Mouse (Mus musculus): ENCODE measurements around the gene Jph4. TPM values are rescaled to one million over a fixed set of nuclear protein-coding genes. Genes with fewer than 3 reads are reported as not detected.

Jph4 gene
- polyA plus RNA-seq, 1 experiment from 2014 or later, result not detected

- peaks cover 63% of the 10 kb centered on the region for H3K27me3 ChIP-seq (ENCODE audit: control insufficient read depth, insufficient read depth, low read depth, low read length)
- no peak overlapping the region for H3K4me2 ChIP-seq (ENCODE audit: low read depth, low read length)
- H3K27ac ChIP-seq (ENCODE audit: low read length), result no peak overlapping the region
- H3K9me3 ChIP-seq (replicated peaks; ENCODE audit: control insufficient read depth, low read length), result no peaks in the 10 kb centered on the region
- H3K4me3 ChIP-seq (ENCODE audit: low read depth, low read length), result no peak overlapping the region
- H3K4me1 ChIP-seq (ENCODE audit: control insufficient read depth, low read depth, low read length), result peaks cover 5% of the 10 kb centered on the region
- no peak for ATAC-seq (ENCODE audit: low read depth)
- no peaks in the 10 kb centered on the region for H3K36me3 ChIP-seq (ENCODE audit: control insufficient read depth, insufficient read depth)
- WGBS (ENCODE audit: insufficient replicate concordance), result 49% methylated on average over 2 of the region's 2 CpGs
- H3K9ac ChIP-seq (ENCODE audit: low read depth, low read length), result no peak overlapping the region
These were observed 5.0 kb downstream of the Jph4 start for GRCm38 (mm10) chr14:55111720-55112119.

- H3K27me3 ChIP-seq (ENCODE audit: control insufficient read depth, insufficient read depth, low read depth, low read length), result peaks cover 47% of the 10 kb centered on the region
- H3K4me2 ChIP-seq (ENCODE audit: low read depth, low read length), result no peak overlapping the region
- ATAC-seq (ENCODE audit: low read depth), result no peak
- H3K4me3 ChIP-seq (ENCODE audit: low read depth, low read length), result no peak overlapping the region
- WGBS (ENCODE audit: insufficient replicate concordance), result 27% methylated on average over 9 of the region's 9 CpGs
- H3K9me3 ChIP-seq (replicated peaks; ENCODE audit: control insufficient read depth, low read length), result no peaks in the 10 kb centered on the region
- no peaks in the 10 kb centered on the region for H3K36me3 ChIP-seq (ENCODE audit: control insufficient read depth, insufficient read depth)
- no peak overlapping the region for H3K27ac ChIP-seq (ENCODE audit: low read length)
- no peak overlapping the region for H3K9ac ChIP-seq (ENCODE audit: low read depth, low read length)
- peaks cover 17% of the 10 kb centered on the region for H3K4me1 ChIP-seq (ENCODE audit: control insufficient read depth, low read depth, low read length)
These were observed 6.7 kb downstream of the Jph4 start for GRCm38 (mm10) chr14:55110076-55110475.

- Histone ChIP-seq H3K27ac (ENCODE audit: low read length) (no peak overlapping the region), H3K4me3 (ENCODE audit: low read depth, low read length) (no peak overlapping the region), H3K9ac (ENCODE audit: low read depth, low read length) (no peak overlapping the region), H3K36me3 (ENCODE audit: control insufficient read depth, insufficient read depth) (no peaks in the 10 kb centered on the region), H3K4me1 (ENCODE audit: control insufficient read depth, low read depth, low read length) (peaks cover 15% of the 10 kb centered on the region), H3K27me3 (ENCODE audit: control insufficient read depth, insufficient read depth, low read depth, low read length) (peaks cover 39% of the 10 kb centered on the region), H3K4me2 (ENCODE audit: low read depth, low read length) (no peak overlapping the region), H3K9me3 (replicated peaks; ENCODE audit: control insufficient read depth, low read length) (no peaks in the 10 kb centered on the region)
- no peak for ATAC-seq (ENCODE audit: low read depth)
- 16% methylated on average over 21 of the region's 21 CpGs for WGBS (ENCODE audit: insufficient replicate concordance)
These were observed 7.5 kb downstream of the Jph4 start for GRCm38 (mm10) chr14:55109048-55109873.

- H3K27me3 ChIP-seq (ENCODE audit: control insufficient read depth, insufficient read depth, low read depth, low read length), result peaks cover 29% of the 10 kb centered on the region
- no peak for ATAC-seq (ENCODE audit: low read depth)
- H3K27ac ChIP-seq (ENCODE audit: low read length), result no peak overlapping the region
- peaks cover 15% of the 10 kb centered on the region for H3K4me1 ChIP-seq (ENCODE audit: control insufficient read depth, low read depth, low read length)
- H3K4me2 ChIP-seq (ENCODE audit: low read depth, low read length), result no peak overlapping the region
- no peaks in the 10 kb centered on the region for H3K36me3 ChIP-seq (ENCODE audit: control insufficient read depth, insufficient read depth)
- 19% methylated on average over 9 of the region's 9 CpGs for WGBS (ENCODE audit: insufficient replicate concordance)
- no peak overlapping the region for H3K9ac ChIP-seq (ENCODE audit: low read depth, low read length)
- no peak overlapping the region for H3K4me3 ChIP-seq (ENCODE audit: low read depth, low read length)
- no peaks in the 10 kb centered on the region for H3K9me3 ChIP-seq (replicated peaks; ENCODE audit: control insufficient read depth, low read length)
These were observed 8.4 kb downstream of the Jph4 start for GRCm38 (mm10) chr14:55108202-55108870.

- H3K4me3 ChIP-seq (ENCODE audit: low read depth, low read length), result no peak overlapping the region
- H3K9me3 ChIP-seq (replicated peaks; ENCODE audit: control insufficient read depth, low read length), result no peaks in the 10 kb centered on the region
- ATAC-seq (ENCODE audit: low read depth), result no peak
- no peak overlapping the region; the same call in 1 of the 2 replicates for H3K9ac ChIP-seq (ENCODE audit: low read depth, low read length)
- 64% methylated on average over 8 of the region's 8 CpGs for WGBS (ENCODE audit: insufficient replicate concordance)
- H3K27me3 ChIP-seq (ENCODE audit: control insufficient read depth, insufficient read depth, low read depth, low read length), result peaks cover 22% of the 10 kb centered on the region
- peaks cover 6% of the 10 kb centered on the region for H3K36me3 ChIP-seq (ENCODE audit: control insufficient read depth, insufficient read depth)
- no peak overlapping the region for H3K27ac ChIP-seq (ENCODE audit: low read length)
- peaks cover 15% of the 10 kb centered on the region for H3K4me1 ChIP-seq (ENCODE audit: control insufficient read depth, low read depth, low read length)
- H3K4me2 ChIP-seq (ENCODE audit: low read depth, low read length), result peak overlapping the region; percentile 97; the same call in 1 of the 2 replicates
These were observed 9.7 kb downstream of the Jph4 start for GRCm38 (mm10) chr14:55106990-55107389.

- H3K4me1 ChIP-seq (ENCODE audit: control insufficient read depth, low read depth, low read length), result peaks cover 15% of the 10 kb centered on the region
- ATAC-seq (ENCODE audit: low read depth), result peak; percentile 93
- peaks cover 6% of the 10 kb centered on the region for H3K36me3 ChIP-seq (ENCODE audit: control insufficient read depth, insufficient read depth)
- H3K27me3 ChIP-seq (ENCODE audit: control insufficient read depth, insufficient read depth, low read depth, low read length), result peaks cover 16% of the 10 kb centered on the region
- H3K4me3 ChIP-seq (ENCODE audit: low read depth, low read length), result peak within 1 kb of the TSS; percentile 76
- under 1% methylated on average over 39 of the region's 39 CpGs for WGBS (ENCODE audit: insufficient replicate concordance)
- peak within 1 kb of the TSS; percentile 97 for H3K4me2 ChIP-seq (ENCODE audit: low read depth, low read length)
- peak within 1 kb of the TSS; percentile 79 for H3K27ac ChIP-seq (ENCODE audit: low read length)
- no peaks in the 10 kb centered on the region for H3K9me3 ChIP-seq (replicated peaks; ENCODE audit: control insufficient read depth, low read length)
- peak within 1 kb of the TSS; percentile 73 for H3K9ac ChIP-seq (ENCODE audit: low read depth, low read length)
These were observed 10.6 kb downstream of the Jph4 start, which contains the start of gene Ap1g2 for GRCm38 (mm10) chr14:55105836-55106809. TSS of gene Ap1g2 (minus strand) at chr14:55106593.

GRCm38 (mm10) chr14:55105386-55105785 is 11.3 kb downstream of the Jph4 start:
- peak overlapping the region; percentile 76 for H3K4me3 ChIP-seq (ENCODE audit: low read depth, low read length)
- H3K27me3 ChIP-seq (ENCODE audit: control insufficient read depth, insufficient read depth, low read depth, low read length), result peaks cover 15% of the 10 kb centered on the region
- peaks cover 15% of the 10 kb centered on the region for H3K4me1 ChIP-seq (ENCODE audit: control insufficient read depth, low read depth, low read length)
- no peak for ATAC-seq (ENCODE audit: low read depth)
- 11% methylated on average over 7 of the region's 7 CpGs for WGBS (ENCODE audit: insufficient replicate concordance)
- no peaks in the 10 kb centered on the region for H3K9me3 ChIP-seq (replicated peaks; ENCODE audit: control insufficient read depth, low read length)
- peak overlapping the region; percentile 97 for H3K4me2 ChIP-seq (ENCODE audit: low read depth, low read length)
- H3K36me3 ChIP-seq (ENCODE audit: control insufficient read depth, insufficient read depth), result peaks cover 6% of the 10 kb centered on the region
- no peak overlapping the region; the same call in 1 of the 2 replicates for H3K27ac ChIP-seq (ENCODE audit: low read length)
- peak overlapping the region; percentile 73 for H3K9ac ChIP-seq (ENCODE audit: low read depth, low read length)

GRCm38 (mm10) chr14:55104365-55104764 is 12.4 kb downstream of the Jph4 start:
- peaks cover 6% of the 10 kb centered on the region for H3K36me3 ChIP-seq (ENCODE audit: control insufficient read depth, insufficient read depth)
- 86% methylated on average over 18 of the region's 18 CpGs for WGBS (ENCODE audit: insufficient replicate concordance)
- H3K9me3 ChIP-seq (replicated peaks; ENCODE audit: control insufficient read depth, low read length), result no peaks in the 10 kb centered on the region
- H3K27ac ChIP-seq (ENCODE audit: low read length), result no peak overlapping the region
- no peak for ATAC-seq (ENCODE audit: low read depth)
- no peak overlapping the region for H3K4me3 ChIP-seq (ENCODE audit: low read depth, low read length)
- H3K4me1 ChIP-seq (ENCODE audit: control insufficient read depth, low read depth, low read length), result peaks cover 15% of the 10 kb centered on the region
- H3K9ac ChIP-seq (ENCODE audit: low read depth, low read length), result no peak overlapping the region
- peaks cover 5% of the 10 kb centered on the region for H3K27me3 ChIP-seq (ENCODE audit: control insufficient read depth, insufficient read depth, low read depth, low read length)
- no peak overlapping the region for H3K4me2 ChIP-seq (ENCODE audit: low read depth, low read length)
